Mouse (Mus musculus) CH12.LX (cell line): ENCODE results near the gene Taf5l. TPM values are rescaled to one million over a fixed set of nuclear protein-coding genes. Genes with fewer than 3 reads are reported as not detected.

Experiments
- DNase-seq: peaks from one replicate; pipeline ENCODE4 v3.0.0-alpha.2; 2013; ENCODE audit errors: extremely low read depth
- H3K27ac ChIP-seq: 2 replicates; pipeline ENCODE4 v1.5.1; 2012; ENCODE audit warnings: low read depth, mild to moderate bottlenecking, control low read depth, moderate library complexity; ENCODE audit not compliant: insufficient read depth
- H3K27me3 ChIP-seq: replicated peaks from 2 replicates; pipeline ENCODE3; 2012; ENCODE audit warnings: inconsistent platforms
- H3K36me3 ChIP-seq, 2 experiments: replicated peaks in 1 of 2; 2 replicates each; pipeline versions ENCODE3 to v1.6.1; 2012; ENCODE audit warnings: inconsistent platforms in 1 of 2, low read length in 1 of 2, mild to moderate bottlenecking in 1 of 2, mixed read lengths in 1 of 2, moderate library complexity in 1 of 2; ENCODE audit not compliant: control insufficient read depth in 1 of 2, insufficient read depth in 1 of 2
- H3K4me1 ChIP-seq, 2 experiments: 2 replicates each; pipeline ENCODE4 v1.6.1; 2012; ENCODE audit warnings: inconsistent platforms in 1 of 2, moderate library complexity in 1 of 2; ENCODE audit not compliant: insufficient read depth in 2 of 2, control insufficient read depth in 1 of 2
- H3K4me2 ChIP-seq: 2 replicates; pipeline ENCODE4 v1.6.1; 2012; ENCODE audit warnings: low read depth, mild to moderate bottlenecking, control low read depth; ENCODE audit not compliant: poor library complexity, insufficient read depth, severe bottlenecking
- H3K4me3 ChIP-seq, 3 experiments: fragments of 150-350 bp in 1 of 3; sonication (generic) in 1 of 3; replicated peaks in 1 of 3; 2 replicates each; pipeline versions ENCODE3 to v1.5.1; 2011 to 2012; ENCODE audit warnings: low read depth in 2 of 3, low read length in 2 of 3, mild to moderate bottlenecking in 2 of 3, moderate library complexity in 2 of 3, control low read depth in 1 of 3, improper control_type of control experiment in 1 of 3, inconsistent platforms in 1 of 3, mixed read lengths in 1 of 3; ENCODE audit not compliant: poor library complexity in 1 of 3
- H3K79me2 ChIP-seq: replicated peaks from 2 replicates; pipeline ENCODE4 v1.6.1; 2012; ENCODE audit warnings: mild to moderate bottlenecking, moderate library complexity; ENCODE audit not compliant: control insufficient read depth, poor library complexity, insufficient read depth, severe bottlenecking; ENCODE audit errors: extremely low read depth
- H3K9ac ChIP-seq: 2 replicates; pipeline ENCODE4 v1.6.1; 2012; ENCODE audit warnings: low read depth, mild to moderate bottlenecking, control low read depth, moderate library complexity; ENCODE audit not compliant: insufficient read depth
- H3K9me3 ChIP-seq: replicated peaks from 2 replicates; pipeline ENCODE3; 2012; ENCODE audit warnings: low read length, inconsistent platforms, mixed read lengths
- BHLHE40 ChIP-seq: IDR thresholded peaks from 2 replicates; pipeline ENCODE4 v1.6.1; 2011; ENCODE audit warnings: mild to moderate bottlenecking, low read depth, low read length, improper control_type of control experiment
- CHD1 ChIP-seq: IDR thresholded peaks from 2 replicates; pipeline ENCODE4 v1.6.1; 2012; ENCODE audit warnings: low read depth, low read length, improper control_type of control experiment, inconsistent platforms
- CHD2 ChIP-seq: IDR thresholded peaks from 2 replicates; pipeline ENCODE4 v1.6.1; 2011; ENCODE audit warnings: low read length, improper control_type of control experiment
- E2F4 ChIP-seq: IDR thresholded peaks from 2 replicates; pipeline ENCODE4 v1.6.1; 2011; ENCODE audit warnings: low read depth, low read length, improper control_type of control experiment; ENCODE audit not compliant: insufficient replicate concordance
- EP300 ChIP-seq: IDR thresholded peaks from 2 replicates; pipeline ENCODE4 v1.6.1; 2011; ENCODE audit warnings: low read length, improper control_type of control experiment
- ETS1 ChIP-seq: conservative IDR thresholded peaks from 2 replicates; pipeline ENCODE4 v1.6.1; 2012; ENCODE audit warnings: low read depth, mild to moderate bottlenecking, inconsistent platforms, low read length, improper control_type of control experiment, moderate library complexity
- IRF4 ChIP-seq: IDR thresholded peaks from 2 replicates; pipeline ENCODE4 v1.6.1; 2014; ENCODE audit warnings: low read depth, mild to moderate bottlenecking, inconsistent platforms, low read length, improper control_type of control experiment
- KAT2A ChIP-seq: IDR thresholded peaks from 2 replicates; pipeline ENCODE4 v1.6.1; 2012; ENCODE audit warnings: low read length, improper control_type of control experiment, inconsistent platforms; ENCODE audit not compliant: insufficient replicate concordance
- MAFK ChIP-seq: IDR thresholded peaks from 2 replicates; pipeline ENCODE4 v1.6.1; 2011; ENCODE audit warnings: low read length, improper control_type of control experiment; ENCODE audit not compliant: insufficient replicate concordance
- MAZ ChIP-seq: IDR thresholded peaks from 2 replicates; pipeline ENCODE4 v1.6.1; 2012; ENCODE audit warnings: low read depth, mild to moderate bottlenecking, inconsistent platforms, low read length, improper control_type of control experiment, moderate library complexity
- MEF2A ChIP-seq: IDR thresholded peaks from 2 replicates; pipeline ENCODE4 v1.6.1; 2014; ENCODE audit warnings: low read depth, mild to moderate bottlenecking, inconsistent platforms, low read length, improper control_type of control experiment, borderline replicate concordance
- MYC ChIP-seq: IDR thresholded peaks from 2 replicates; pipeline ENCODE4 v1.6.1; 2011; ENCODE audit warnings: low read depth, mild to moderate bottlenecking, improper control_type of control experiment, low read length
- NRF1 ChIP-seq: IDR thresholded peaks from 2 replicates; pipeline ENCODE4 v1.6.1; 2014; ENCODE audit warnings: low read depth, mild to moderate bottlenecking, inconsistent platforms, low read length, improper control_type of control experiment, moderate library complexity
- PAX5 ChIP-seq: IDR thresholded peaks from 2 replicates; pipeline ENCODE4 v1.6.1; 2012; ENCODE audit warnings: low read length, inconsistent platforms, mixed read lengths
- POLR2AphosphoS2 ChIP-seq: IDR thresholded peaks from 2 replicates; pipeline ENCODE4 v1.6.1; 2011; ENCODE audit warnings: low read depth, low read length, improper control_type of control experiment
- RAD21 ChIP-seq: IDR thresholded peaks from 2 replicates; pipeline ENCODE4 v1.6.1; 2011; ENCODE audit warnings: low read depth, mild to moderate bottlenecking, low read length, improper control_type of control experiment, moderate library complexity
- SIN3A ChIP-seq: IDR thresholded peaks from 2 replicates; pipeline ENCODE4 v1.6.1; 2012; ENCODE audit warnings: low read length, improper control_type of control experiment, inconsistent platforms
- SMC3 ChIP-seq: IDR thresholded peaks from 2 replicates; pipeline ENCODE4 v1.6.1; 2011; ENCODE audit warnings: low read depth, low read length, improper control_type of control experiment
- TBP ChIP-seq: conservative IDR thresholded peaks from 2 replicates; pipeline ENCODE4 v1.6.1; 2011; ENCODE audit warnings: low read depth, low read length, improper control_type of control experiment
- TCF12 ChIP-seq: IDR thresholded peaks from 2 replicates; pipeline ENCODE4 v1.6.1; 2014; ENCODE audit warnings: low read depth, mild to moderate bottlenecking, inconsistent platforms, low read length, improper control_type of control experiment
- ZKSCAN1 ChIP-seq: IDR thresholded peaks from 2 replicates; pipeline ENCODE4 v1.6.1; 2012; ENCODE audit warnings: low read depth, inconsistent platforms, low read length, improper control_type of control experiment, borderline replicate concordance
- ZMIZ1 ChIP-seq: IDR thresholded peaks from 2 replicates; pipeline ENCODE4 v1.6.1; 2012; ENCODE audit warnings: low read depth, mild to moderate bottlenecking, inconsistent platforms, low read length, improper control_type of control experiment
- ZNF384 ChIP-seq: IDR thresholded peaks from 2 replicates; pipeline ENCODE4 v1.6.1; 2012; ENCODE audit warnings: low read depth, low read length, improper control_type of control experiment, inconsistent platforms
- dilution Hi-C: fragments of 300-500 bp; cut with MboI; formaldehyde crosslinking; loops from 2 replicates; pipeline ENCODE4 v1.14.3; 2020; ENCODE audit warnings: low sequenced_read_pairs; ENCODE audit not compliant: extremely low pct_unique_long_range_greater_than_20kb, extremely low pct_ligation_motif_present
- in situ Hi-C: fragments of 300-500 bp; cut with MboI; formaldehyde crosslinking; loops from 3 replicates; pipeline ENCODE4 v1.14.3; 2019; ENCODE audit warnings: low sequenced_read_pairs, low pct_ligation_motif_present, low pct_unique_long_range_greater_than_20kb, mixed read lengths
- polyA plus RNA-seq: library from polyadenylated mRNA; unstranded; fragments of >175 nt; gene quantifications from 2 replicates; pipeline ENCODE4 v1.2.1, GENCODE M21; 2012; ENCODE audit warnings: low read depth; ENCODE audit not compliant: insufficient read length
- total RNA-seq, 2 experiments: library from RNA; depleted of rRNA; stranded (reverse); fragments of 300-350 nt in 1 of 2; fragments of >200 nt in 1 of 2; gene quantifications; 2 replicates each; pipeline ENCODE4 v1.2.3; 2012 to 2014

The Taf5l gene
- total and polyA plus RNA-seq, 3 experiments = 54.2 to 75.8 (median 63.0) TPM

DNA sequence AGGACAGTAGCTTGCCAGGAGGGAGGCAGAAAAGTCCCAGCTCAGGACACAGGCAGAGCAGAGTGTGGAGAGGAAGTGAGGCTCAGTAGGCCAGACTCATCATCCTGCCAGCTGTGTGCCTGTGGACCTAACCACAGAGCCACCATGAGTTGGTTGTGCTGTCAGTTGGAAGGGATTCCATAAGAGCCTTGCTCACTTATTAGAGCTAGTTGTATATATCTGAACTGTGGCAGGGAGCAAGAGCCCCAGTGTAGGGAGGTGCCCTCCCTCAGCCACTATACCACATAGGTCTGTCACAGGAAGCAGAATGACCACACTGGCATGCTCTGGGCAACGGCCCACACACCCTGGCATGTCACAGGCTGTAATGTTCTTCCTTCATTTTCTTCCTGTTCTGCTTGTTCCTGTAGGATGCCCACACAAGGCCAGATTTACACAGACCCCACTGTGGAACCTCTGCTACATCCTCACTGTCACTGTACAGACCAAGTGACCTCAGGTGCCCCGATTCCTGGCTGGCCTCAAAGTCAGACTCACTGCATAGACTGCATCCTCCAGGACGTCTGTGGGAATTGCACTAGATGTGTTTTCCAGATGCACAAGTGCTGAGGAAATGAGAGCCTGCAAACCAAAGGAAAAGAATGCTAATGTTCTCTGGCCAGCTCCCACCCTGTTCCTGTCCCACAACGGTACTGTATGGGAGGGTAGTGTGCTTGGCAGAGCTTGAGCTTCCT, 45.3 kb upstream of the Taf5l start:
- Histone ChIP-seq H3K79me2 (no peaks in the 10 kb centered on the region), H3K4me1 (peaks cover 0 to 19% of the 10 kb centered on the region in 2 experiments; a peak in 2 of 4 replicates), H3K27me3 (no peaks in the 10 kb centered on the region), H3K9me3 (no peaks in the 10 kb centered on the region), H3K9ac (no peak overlapping the region), H3K4me2 (no peak overlapping the region), H3K4me3 (no peak overlapping the region), H3K27ac (no peak overlapping the region), H3K36me3 (no peaks in the 10 kb centered on the region)
- in situ Hi-C loops (no loop called here), dilution Hi-C loops (no loop called here)
- no peak for DNase-seq
- TF ChIP-seq NRF1 (no peak), ZNF384 (no peak), CHD1 (no peak), MAFK (no peak), POLR2AphosphoS2 (no peak), E2F4 (no peak), ZKSCAN1 (no peak), RAD21 (no peak), BHLHE40 (no peak), TBP (no peak), CHD2 (no peak), ETS1 (no peak)

- Histone ChIP-seq H3K9me3 (no peaks in the 10 kb centered on the region), H3K4me3 (no peak overlapping the region), H3K79me2 (no peaks in the 10 kb centered on the region), H3K36me3 (peaks cover 0 to 21% of the 10 kb centered on the region in 2 experiments), H3K27me3 (no peaks in the 10 kb centered on the region), H3K4me1 (peaks cover 2 to 15% of the 10 kb centered on the region in 2 experiments; a peak in 2 of 4 replicates), H3K9ac (no peak overlapping the region), H3K4me2 (no peak overlapping the region), H3K27ac (no peak overlapping the region)
- dilution Hi-C loops (no loop called here), in situ Hi-C loops (no loop called here)
- no peak for DNase-seq
- no peak for TF ChIP-seq E2F4
- no peak for TF ChIP-seq SMC3
- TF ChIP-seq BHLHE40 = no peak
- no peak for TF ChIP-seq MYC
- TF ChIP-seq POLR2AphosphoS2 = no peak
- no peak for TF ChIP-seq NRF1
- TF ChIP-seq SIN3A = no peak
- TF ChIP-seq TCF12 = no peak
- no peak for TF ChIP-seq IRF4
- TF ChIP-seq MAFK = no peak
- TF ChIP-seq MEF2A = no peak
- TF ChIP-seq KAT2A = no peak
- TF ChIP-seq EP300 = no peak
- no peak for TF ChIP-seq RAD21
- no peak for TF ChIP-seq PAX5
- TF ChIP-seq ZMIZ1 = no peak
- TF ChIP-seq MAZ = no peak
These were observed 35.8 kb upstream of the Taf5l start for GRCm38 (mm10) chr8:124056832-124057655.
